Mouse (Mus musculus) sigmoid colon, adult 10 weeks (tissue): ENCODE measurements around the gene Bud13. TPM values are rescaled to one million over a fixed set of nuclear protein-coding genes. Genes with fewer than 3 reads are reported as not detected.

Experiments
- polyA plus RNA-seq: library from polyadenylated mRNA; stranded (reverse); fragments of 350-450 nt; fragmentation: Illumina TruSeq; extraction: RNeasy Lipid Tissue Mini Kit (QIAGEN cat#74804); gene quantifications from one replicate; pipeline ENCODE4 v1.2.3, GENCODE M21; 2014; ENCODE audit warnings: low read depth, low replicate concordance

The Bud13 gene
- 2.5 TPM for polyA plus RNA-seq

DNA sequence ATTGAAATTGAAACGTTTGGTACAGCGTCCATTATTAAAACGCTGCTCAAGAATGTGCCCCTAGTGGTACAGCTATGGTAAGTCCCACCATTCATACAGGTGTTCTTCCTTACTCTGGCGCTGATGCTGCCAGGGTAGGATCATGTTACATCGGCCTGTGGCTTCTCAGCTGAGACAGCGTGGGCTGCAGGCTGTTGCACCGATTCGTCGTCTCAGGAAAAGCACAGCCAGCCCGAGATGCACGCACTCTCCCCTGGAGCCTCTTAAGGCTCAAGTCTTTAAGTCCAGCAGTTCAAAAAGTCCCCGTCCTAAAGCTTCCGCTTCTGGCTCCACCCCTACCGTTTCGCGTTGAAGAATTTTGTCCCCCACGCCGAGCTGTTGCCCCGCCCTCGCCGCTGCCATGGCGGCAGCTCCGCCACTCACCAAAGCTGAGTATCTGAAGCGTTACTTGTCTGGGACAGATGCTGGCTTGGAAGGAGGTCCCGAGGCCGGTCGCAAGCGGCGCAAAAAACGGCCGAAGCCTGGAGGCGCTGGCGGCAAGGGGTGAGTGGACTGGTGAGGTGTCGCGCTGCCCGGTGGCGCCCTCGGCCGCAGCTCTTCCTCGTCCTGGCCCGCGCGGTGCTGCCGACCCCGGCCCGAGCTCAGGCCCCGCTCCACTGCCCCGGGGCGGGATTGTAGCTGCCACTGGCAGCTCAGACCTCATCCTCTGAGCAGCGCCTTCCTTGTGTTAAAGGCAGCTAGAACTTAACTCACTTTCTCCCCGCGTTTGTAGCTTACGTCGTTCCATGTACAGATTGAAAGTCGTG, at the start of gene Bud13:
TSS of gene Bud13 (plus strand) at position 378 of the 806 bp plus-strand sequence.

DNA sequence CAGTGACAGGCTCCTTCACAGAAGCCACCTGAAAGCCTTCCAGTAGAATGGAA, 47.4 kb upstream of the Bud13 start, which contains the start of gene Apoc3:
TSS of gene Apoc3 (minus strand) at position 41 of the 53 bp plus-strand sequence.

DNA sequence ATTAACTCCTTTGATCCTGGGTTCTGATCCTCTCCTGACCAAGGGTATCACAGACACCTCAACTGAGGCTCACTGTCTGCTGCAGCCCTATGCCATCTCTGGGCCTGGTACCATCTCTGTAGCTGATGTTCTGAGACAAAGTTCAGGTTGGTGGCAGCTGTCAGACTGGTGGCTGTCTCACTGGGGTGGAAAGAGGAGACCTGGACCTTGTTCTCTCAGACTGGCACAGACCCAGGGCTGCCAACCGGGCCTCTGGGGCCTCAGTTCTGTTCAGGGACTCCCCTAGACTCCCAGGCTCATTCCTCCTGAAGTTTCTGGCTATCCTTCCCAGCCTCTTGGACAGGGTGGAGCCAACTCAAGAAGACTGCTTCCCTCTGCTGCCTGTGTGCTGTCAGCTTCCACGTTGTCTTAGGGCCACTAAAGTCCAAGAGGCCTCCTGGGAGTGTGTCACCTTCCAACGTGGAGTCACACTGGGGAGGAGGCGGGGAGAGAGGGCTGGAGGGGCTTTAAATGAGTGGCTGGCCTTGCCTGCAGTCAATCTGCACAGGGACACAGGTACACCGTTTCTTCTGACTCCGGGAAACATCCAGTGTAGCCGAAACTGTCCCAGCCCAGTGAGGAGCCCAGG, 42.2 kb upstream of the Bud13 start, which contains the start of gene Apoa4:
TSS of gene Apoa4 (plus strand) at position 171 of the 628 bp plus-strand sequence.

DNA sequence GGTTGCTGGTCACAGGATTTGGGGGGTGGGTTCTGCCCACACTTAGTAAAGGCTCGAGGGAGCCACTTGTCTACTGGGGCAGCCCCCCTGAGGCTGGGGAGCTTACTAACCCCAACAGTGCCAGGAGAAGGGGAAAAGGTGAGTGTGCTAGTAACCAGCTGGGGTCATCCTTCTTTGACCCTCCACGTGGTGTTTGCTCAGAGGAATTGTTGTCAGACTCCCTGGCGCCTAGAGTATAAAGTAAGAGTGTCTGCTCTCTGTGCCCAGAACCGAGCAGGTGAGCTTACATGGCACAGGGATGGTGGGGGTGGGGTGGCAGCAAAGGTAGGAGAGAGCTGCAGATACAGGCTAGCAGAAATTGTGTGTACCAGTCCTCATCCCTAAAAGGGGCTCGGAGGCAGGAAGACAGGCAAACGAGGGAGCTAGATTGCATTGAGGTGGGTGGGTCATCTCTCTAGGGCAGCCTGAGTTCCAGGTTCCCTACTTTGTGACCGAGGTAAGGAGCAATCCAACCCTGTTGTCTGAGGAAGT, 14.4 kb upstream of the Bud13 start, which contains the start of gene Apoa5:
TSS of gene Apoa5 (plus strand) at position 291 of the 531 bp plus-strand sequence.

DNA sequence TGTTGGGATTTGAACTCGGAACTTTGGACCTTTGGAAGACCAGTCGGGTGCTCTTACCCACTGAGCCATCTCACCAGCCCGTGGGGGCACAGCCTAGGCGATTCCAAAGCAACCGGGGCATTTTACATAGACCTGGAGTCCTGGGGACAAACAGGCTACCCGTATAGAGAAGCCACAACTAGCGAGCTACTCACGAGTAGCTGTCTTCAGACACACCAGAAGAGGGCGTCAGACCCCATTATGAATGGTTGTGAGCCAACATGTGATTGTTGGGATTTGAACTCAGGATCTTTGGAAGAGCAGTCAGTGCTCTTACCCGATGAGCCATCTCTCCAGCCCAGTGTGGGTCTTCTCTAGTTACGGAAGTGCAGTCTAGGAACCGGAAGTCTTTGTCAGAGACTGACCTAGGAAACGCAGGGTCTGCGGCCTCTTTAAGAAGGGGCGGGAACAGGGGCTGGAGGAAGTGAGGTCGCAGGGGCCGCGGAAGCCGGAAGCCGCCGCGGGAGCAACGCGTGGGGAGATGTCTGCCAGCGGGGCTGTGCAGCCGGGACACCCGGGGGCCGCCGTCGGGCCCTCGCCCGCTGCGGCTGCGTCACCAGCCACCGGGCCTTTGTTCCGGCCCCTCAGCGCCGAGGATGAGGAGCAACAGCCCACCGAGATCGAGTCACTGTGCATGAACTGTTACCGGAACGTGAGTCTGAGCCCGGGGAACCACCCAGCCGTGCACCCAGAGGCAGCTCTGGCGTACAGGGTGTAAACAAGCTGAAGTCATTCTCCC, 9.9 kb upstream of the Bud13 start, which contains the start of gene Zpr1:
TSS of gene Zpr1 (plus strand) at position 388 of the 778 bp plus-strand sequence.

DNA sequence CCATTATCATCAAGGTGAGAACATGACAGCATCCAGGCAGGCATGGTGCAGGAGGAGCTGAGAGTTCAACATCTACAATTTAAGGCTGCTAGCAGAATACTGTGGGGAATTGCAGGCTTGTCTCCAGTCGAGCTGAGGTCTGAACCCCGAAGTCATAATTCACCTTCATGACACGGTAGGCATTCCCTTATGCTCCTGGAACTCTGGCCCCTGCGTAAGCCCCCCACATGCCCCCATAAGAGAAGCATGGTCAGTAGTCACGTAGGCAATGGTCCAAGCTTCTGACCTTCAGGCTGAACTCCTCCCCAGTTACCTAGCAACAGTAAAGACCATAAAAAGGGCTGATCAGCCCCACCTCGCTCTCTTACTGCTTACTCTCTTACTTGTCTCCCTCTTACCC, 37.1 kb downstream of the Bud13 start, which contains the start of gene 4931429L15Rik:
TSS of gene 4931429L15Rik (minus strand) at position 101 of the 400 bp plus-strand sequence.

Other genes starting within 250 kb of the Bud13 start
- gene Apoa1, start 54.4 kb upstream of the Bud13 start, polyA plus RNA-seq, result not detected
- not detected for gene Apoc3, start 47.4 kb upstream of the Bud13 start, polyA plus RNA-seq
- not detected for gene Apoa4, start 42.3 kb upstream of the Bud13 start, polyA plus RNA-seq
- gene Apoa5, start 14.4 kb upstream of the Bud13 start, polyA plus RNA-seq, result not detected
- gene Zpr1, start 9.9 kb upstream of the Bud13 start, polyA plus RNA-seq, result 10.0 TPM
- not detected for gene 4931429L15Rik, start 37.0 kb downstream of the Bud13 start, polyA plus RNA-seq